Mouse (Mus musculus): Measurements from ENCODE around the gene Nfkbib. TPM values are rescaled to one million over a fixed set of nuclear protein-coding genes. Genes with fewer than 3 reads are reported as not detected.

The Nfkbib gene
- polyA plus RNA-seq, 1 experiment from 2014 or later: 33.4 TPM

GRCm38 (mm10) chr7:28803756-28804155 lies 36.4 kb upstream of the Nfkbib start:
- 62% methylated on average over 4 of the region's 4 CpGs for WGBS
- Histone ChIP-seq H3K4me1 (ENCODE audit: control insufficient read depth, insufficient read depth, low read length) (peaks cover 5% of the 10 kb centered on the region), H3K4me3 (ENCODE audit: low read depth, low read length) (no peak overlapping the region), H3K36me3 (replicated peaks; ENCODE audit: control insufficient read depth, insufficient read depth, low read depth, low read length) (no peaks in the 10 kb centered on the region), H3K9ac (replicated peaks; ENCODE audit: low read length) (no peak overlapping the region; the same call in 1 of the 2 replicates), H3K27me3 (ENCODE audit: control insufficient read depth, insufficient read depth, low read length) (no peaks in the 10 kb centered on the region), H3K27ac (replicated peaks; ENCODE audit: low read depth, low read length) (peak overlapping the region; percentile 78; the same call in 1 of the 2 replicates), H3K9me3 (replicated peaks; ENCODE audit: control insufficient read depth, low read length) (no peaks in the 10 kb centered on the region), H3K4me2 (ENCODE audit: low read depth, low read length) (no peak overlapping the region)
- DNase-seq (ENCODE audit: low spot score) (no peak), ATAC-seq (replicated peaks; ENCODE audit: insufficient number of reproducible peaks, low FRiP score, low TSS enrichment, low read depth) (no peak)

DNA sequence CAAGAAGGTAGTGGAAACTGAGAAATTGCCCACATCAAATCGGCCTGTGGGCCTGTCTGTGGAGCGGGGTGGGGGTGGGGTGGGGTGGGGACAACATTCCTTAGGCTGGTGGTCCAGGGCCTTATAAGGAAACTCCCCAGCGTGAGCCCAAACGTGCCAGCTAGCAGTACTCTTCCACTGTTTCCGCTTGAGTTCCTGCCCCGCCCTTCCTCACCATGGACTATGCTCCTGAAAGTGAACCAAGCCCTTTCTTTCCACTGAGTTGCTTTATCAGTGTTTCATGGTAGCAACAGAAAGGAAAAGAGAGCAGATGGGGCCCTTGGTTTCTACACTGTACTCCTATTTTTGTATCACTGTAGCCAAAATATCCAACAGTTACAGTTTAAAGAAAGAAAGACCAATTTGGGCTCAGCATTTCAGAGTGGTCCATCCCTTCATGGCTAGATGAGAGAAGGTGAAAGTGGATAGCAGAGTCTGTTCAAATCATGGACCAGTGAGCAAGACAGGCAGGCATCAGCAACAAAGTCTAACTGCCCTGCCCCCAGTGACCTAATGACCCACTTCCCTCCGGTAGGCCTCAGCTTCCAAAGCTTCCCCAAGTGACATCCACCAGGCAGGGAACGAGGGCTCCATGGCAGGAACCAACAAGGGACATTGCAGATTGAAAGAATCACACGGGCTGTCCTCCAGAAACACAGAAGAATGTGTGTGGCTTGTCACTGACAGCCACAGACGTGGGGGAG lies 35.7 kb upstream of the Nfkbib start:
- H3K27me3 ChIP-seq (ENCODE audit: control insufficient read depth, insufficient read depth, low read length): no peaks in the 10 kb centered on the region
- no peaks in the 10 kb centered on the region for H3K36me3 ChIP-seq (replicated peaks; ENCODE audit: control insufficient read depth, insufficient read depth, low read depth, low read length)
- H3K27ac ChIP-seq (replicated peaks; ENCODE audit: low read depth, low read length): peak overlapping the region; percentile 78
- peaks cover 2% of the 10 kb centered on the region for H3K4me1 ChIP-seq (ENCODE audit: control insufficient read depth, insufficient read depth, low read length)
- H3K9ac ChIP-seq (replicated peaks; ENCODE audit: low read length): no peak overlapping the region; the same call in 1 of the 2 replicates
- H3K4me3 ChIP-seq (ENCODE audit: low read depth, low read length): no peak overlapping the region
- ATAC-seq (replicated peaks; ENCODE audit: insufficient number of reproducible peaks, low FRiP score, low TSS enrichment, low read depth): peak; percentile 42
- peak overlapping the region; percentile 2; the same call in 1 of the 2 replicates for H3K4me2 ChIP-seq (ENCODE audit: low read depth, low read length)
- DNase-seq (ENCODE audit: low spot score): peak; percentile 66
- WGBS: 5% methylated on average over 10 of the region's 10 CpGs
- H3K9me3 ChIP-seq (replicated peaks; ENCODE audit: control insufficient read depth, low read length): no peaks in the 10 kb centered on the region

GRCm38 (mm10) chr7:28801901-28802670 lies 34.8 kb upstream of the Nfkbib start:
- ATAC-seq (replicated peaks; ENCODE audit: insufficient number of reproducible peaks, low FRiP score, low TSS enrichment, low read depth): peak; percentile 16; the same call in 1 of the 2 replicates
- H3K9ac ChIP-seq (replicated peaks; ENCODE audit: low read length): 0 out of 2 replicates have a peak overlapping the region, but pooled peaks have one; percentile 9
- peaks cover 2% of the 10 kb centered on the region for H3K4me1 ChIP-seq (ENCODE audit: control insufficient read depth, insufficient read depth, low read length)
- peak; percentile 70 for DNase-seq (ENCODE audit: low spot score)
- peak overlapping the region; percentile 78 for H3K27ac ChIP-seq (replicated peaks; ENCODE audit: low read depth, low read length)
- H3K4me3 ChIP-seq (ENCODE audit: low read depth, low read length): no peak overlapping the region
- H3K4me2 ChIP-seq (ENCODE audit: low read depth, low read length): no peak overlapping the region; the same call in 1 of the 2 replicates
- WGBS: 28% methylated on average over 10 of the region's 10 CpGs
- no peaks in the 10 kb centered on the region for H3K36me3 ChIP-seq (replicated peaks; ENCODE audit: control insufficient read depth, insufficient read depth, low read depth, low read length)
- H3K27me3 ChIP-seq (ENCODE audit: control insufficient read depth, insufficient read depth, low read length): no peaks in the 10 kb centered on the region
- H3K9me3 ChIP-seq (replicated peaks; ENCODE audit: control insufficient read depth, low read length): no peaks in the 10 kb centered on the region

DNA sequence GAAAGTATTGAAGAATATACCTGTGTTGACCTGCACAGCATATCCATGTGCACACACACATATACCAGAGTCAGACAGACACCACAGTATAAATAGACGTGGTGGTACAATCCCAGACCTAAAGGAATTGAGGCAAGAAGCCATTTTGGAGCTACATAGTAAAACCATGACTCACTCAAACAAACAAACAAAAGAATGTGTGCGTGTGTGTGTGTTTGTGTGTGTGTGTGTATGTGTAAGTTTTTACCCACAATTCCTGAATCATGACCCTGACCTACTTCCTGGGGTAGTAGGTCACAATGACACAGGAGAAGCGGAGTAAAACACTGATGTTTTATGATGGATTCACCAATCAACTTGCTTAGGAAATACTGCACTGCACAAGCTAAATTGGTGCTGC lies 34.1 kb upstream of the Nfkbib start:
- 0 out of 2 replicates have a peak overlapping the region, but pooled peaks have one; percentile 78 for H3K27ac ChIP-seq (replicated peaks; ENCODE audit: low read depth, low read length)
- no peak for DNase-seq (ENCODE audit: low spot score)
- H3K4me1 ChIP-seq (ENCODE audit: control insufficient read depth, insufficient read depth, low read length): peaks cover 4% of the 10 kb centered on the region
- no peaks in the 10 kb centered on the region for H3K36me3 ChIP-seq (replicated peaks; ENCODE audit: control insufficient read depth, insufficient read depth, low read depth, low read length)
- WGBS: 80% methylated on average over 3 of the region's 3 CpGs
- no peak overlapping the region for H3K9ac ChIP-seq (replicated peaks; ENCODE audit: low read length)
- ATAC-seq (replicated peaks; ENCODE audit: insufficient number of reproducible peaks, low FRiP score, low TSS enrichment, low read depth): no peak
- H3K27me3 ChIP-seq (ENCODE audit: control insufficient read depth, insufficient read depth, low read length): no peaks in the 10 kb centered on the region
- H3K9me3 ChIP-seq (replicated peaks; ENCODE audit: control insufficient read depth, low read length): no peaks in the 10 kb centered on the region
- no peak overlapping the region for H3K4me2 ChIP-seq (ENCODE audit: low read depth, low read length)
- no peak overlapping the region for H3K4me3 ChIP-seq (ENCODE audit: low read depth, low read length)

DNA sequence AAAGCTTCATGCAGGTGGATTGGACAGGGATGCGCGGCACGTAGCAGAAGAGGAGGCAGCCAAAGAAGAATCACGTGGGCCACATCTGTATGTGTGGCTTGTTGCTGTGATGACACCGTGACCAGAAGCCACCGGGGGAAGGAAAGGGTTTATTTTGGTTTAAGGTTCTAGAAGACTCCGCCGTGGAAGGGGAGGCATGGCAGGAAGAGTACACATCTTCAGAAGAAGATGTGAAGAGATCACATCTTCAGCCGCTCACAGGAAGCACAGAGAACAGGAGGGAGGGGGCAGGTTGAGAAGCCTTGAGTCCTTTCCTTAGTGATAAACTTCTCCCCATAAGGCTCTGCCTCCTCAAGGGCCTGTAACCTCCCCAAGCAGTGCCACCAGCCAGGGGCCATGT lies 32.7 kb upstream of the Nfkbib start:
- H3K4me2 ChIP-seq (ENCODE audit: low read depth, low read length): no peak overlapping the region
- no peak for DNase-seq (ENCODE audit: low spot score)
- ATAC-seq (replicated peaks; ENCODE audit: insufficient number of reproducible peaks, low FRiP score, low TSS enrichment, low read depth): no peak
- WGBS: 90% methylated on average over 9 of the region's 9 CpGs
- H3K9me3 ChIP-seq (replicated peaks; ENCODE audit: control insufficient read depth, low read length): no peaks in the 10 kb centered on the region
- H3K36me3 ChIP-seq (replicated peaks; ENCODE audit: control insufficient read depth, insufficient read depth, low read depth, low read length): no peaks in the 10 kb centered on the region
- H3K9ac ChIP-seq (replicated peaks; ENCODE audit: low read length): no peak overlapping the region
- no peak overlapping the region for H3K27ac ChIP-seq (replicated peaks; ENCODE audit: low read depth, low read length)
- no peaks in the 10 kb centered on the region for H3K27me3 ChIP-seq (ENCODE audit: control insufficient read depth, insufficient read depth, low read length)
- H3K4me3 ChIP-seq (ENCODE audit: low read depth, low read length): no peak overlapping the region
- H3K4me1 ChIP-seq (ENCODE audit: control insufficient read depth, insufficient read depth, low read length): peaks cover 4% of the 10 kb centered on the region

- WGBS: 15% methylated on average over 32 of the region's 32 CpGs
- Histone ChIP-seq H3K9ac (replicated peaks; ENCODE audit: low read length) (peak overlapping the region; percentile 52), H3K4me3 (ENCODE audit: low read depth, low read length) (peak overlapping the region; percentile 17), H3K4me1 (ENCODE audit: control insufficient read depth, insufficient read depth, low read length) (peaks cover 2% of the 10 kb centered on the region; the same call in 1 of the 2 replicates), H3K27me3 (ENCODE audit: control insufficient read depth, insufficient read depth, low read length) (no peaks in the 10 kb centered on the region), H3K4me2 (ENCODE audit: low read depth, low read length) (peak overlapping the region; percentile 39), H3K27ac (replicated peaks; ENCODE audit: low read depth, low read length) (no peak overlapping the region), H3K36me3 (replicated peaks; ENCODE audit: control insufficient read depth, insufficient read depth, low read depth, low read length) (no peaks in the 10 kb centered on the region), H3K9me3 (replicated peaks; ENCODE audit: control insufficient read depth, low read length) (no peaks in the 10 kb centered on the region)
- DNase-seq (ENCODE audit: low spot score) (peak; percentile 77), ATAC-seq (replicated peaks; ENCODE audit: insufficient number of reproducible peaks, low FRiP score, low TSS enrichment, low read depth) (peak; percentile 69)
Measured at GRCm38 (mm10) chr7:28796562-28796975, 29.3 kb upstream of the Nfkbib start.

- Histone ChIP-seq H3K4me2 (ENCODE audit: low read depth, low read length) (no peak overlapping the region), H3K27me3 (ENCODE audit: control insufficient read depth, insufficient read depth, low read length) (no peaks in the 10 kb centered on the region), H3K9me3 (replicated peaks; ENCODE audit: control insufficient read depth, low read length) (no peaks in the 10 kb centered on the region), H3K36me3 (replicated peaks; ENCODE audit: control insufficient read depth, insufficient read depth, low read depth, low read length) (no peaks in the 10 kb centered on the region), H3K9ac (replicated peaks; ENCODE audit: low read length) (no peak overlapping the region), H3K4me1 (ENCODE audit: control insufficient read depth, insufficient read depth, low read length) (peaks cover 2% of the 10 kb centered on the region; the same call in 1 of the 2 replicates), H3K4me3 (ENCODE audit: low read depth, low read length) (no peak overlapping the region), H3K27ac (replicated peaks; ENCODE audit: low read depth, low read length) (no peak overlapping the region)
- DNase-seq (ENCODE audit: low spot score) (no peak), ATAC-seq (replicated peaks; ENCODE audit: insufficient number of reproducible peaks, low FRiP score, low TSS enrichment, low read depth) (no peak)
- 68% methylated on average over 15 of the region's 15 CpGs for WGBS
Measured at GRCm38 (mm10) chr7:28795832-28796231, 28.5 kb upstream of the Nfkbib start.

- no peaks in the 10 kb centered on the region for H3K27me3 ChIP-seq (ENCODE audit: control insufficient read depth, insufficient read depth, low read length)
- no peak overlapping the region for H3K4me3 ChIP-seq (ENCODE audit: low read depth, low read length)
- ATAC-seq (replicated peaks; ENCODE audit: insufficient number of reproducible peaks, low FRiP score, low TSS enrichment, low read depth): no peak
- no peak for DNase-seq (ENCODE audit: low spot score)
- H3K36me3 ChIP-seq (replicated peaks; ENCODE audit: control insufficient read depth, insufficient read depth, low read depth, low read length): no peaks in the 10 kb centered on the region
- no peak overlapping the region for H3K27ac ChIP-seq (replicated peaks; ENCODE audit: low read depth, low read length)
- H3K4me1 ChIP-seq (ENCODE audit: control insufficient read depth, insufficient read depth, low read length): peaks cover 6% of the 10 kb centered on the region; the same call in 1 of the 2 replicates
- H3K9ac ChIP-seq (replicated peaks; ENCODE audit: low read length): no peak overlapping the region
- 87% methylated on average over 3 of the region's 3 CpGs for WGBS
- no peak overlapping the region for H3K4me2 ChIP-seq (ENCODE audit: low read depth, low read length)
- H3K9me3 ChIP-seq (replicated peaks; ENCODE audit: control insufficient read depth, low read length): no peaks in the 10 kb centered on the region
Measured at GRCm38 (mm10) chr7:28794496-28794895, 27.2 kb upstream of the Nfkbib start.
